Mouse (Mus musculus): ENCODE results near the gene Rplp1.

DNA sequence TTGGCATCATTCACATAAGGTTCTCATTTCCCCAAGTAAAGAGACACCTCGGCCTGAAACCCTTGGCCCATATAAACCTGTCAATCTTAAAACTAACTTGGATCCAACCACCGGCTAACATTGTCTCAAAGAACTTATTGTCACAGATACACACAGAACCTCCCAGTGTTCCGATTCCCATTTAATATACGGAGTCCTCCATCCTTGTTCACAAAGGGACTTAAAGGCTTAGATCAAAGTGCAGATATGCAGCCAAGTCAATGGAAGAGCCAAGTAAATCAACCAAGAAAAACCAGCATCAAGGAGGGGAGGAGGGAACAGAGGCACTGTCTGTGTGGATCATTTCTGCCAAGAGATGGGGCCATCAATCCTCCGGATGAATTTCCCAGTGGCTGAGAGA, 8.8 kb downstream of the Rplp1 start:
- TF ChIP-seq POLR2A (IDR thresholded peaks at IDR 0.05; ENCODE audit: low read depth, low read length) (no peak), CTCF (IDR thresholded peaks at IDR 0.05; ENCODE audit: extremely low read depth, insufficient read length, insufficient replicate concordance, low read depth, low read length) (no peak)
